ENCODE assay signal across 8 mouse cellular contexts in genomic region chr11:5063561-5064281, GRCm38 (mm10). TPM values are rescaled to one million over a fixed set of nuclear protein-coding genes. Genes with fewer than 3 reads are reported as not detected.
DNase-seq lines count a peak whose midpoint lies in the region; ATAC-seq and TF ChIP-seq lines count a peak whose summit lies in the region.

No protein-coding gene starts in this region.

- WGBS in forebrain, embryonic 16.5 days, result 56% methylated on average over 31 of the region's 31 CpGs
- 56% methylated on average over 29 of the region's 31 CpGs for WGBS in limb, embryonic 13.5 days
- 58% methylated on average over 31 of the region's 31 CpGs for WGBS in neural tube, embryonic 15.5 days

- H3K4me1 ChIP-seq in cortical plate, adult 2 months (ENCODE audit: control insufficient read depth, insufficient read depth, low read length), result no peaks in the 10 kb centered on the region; the same call in 1 of the 2 replicates
- H3K4me1 ChIP-seq in forebrain, embryonic 16.5 days (replicated peaks; ENCODE audit: control insufficient read depth, insufficient read depth, low read length), result peaks cover 44% of the 10 kb centered on the region
- peaks cover 58% of the 10 kb centered on the region for H3K4me1 ChIP-seq in limb, embryonic 13.5 days
- H3K4me1 ChIP-seq in neural tube, embryonic 15.5 days, result peaks cover 59% of the 10 kb centered on the region

- peak overlapping the region; percentile 45 for H3K4me3 ChIP-seq in cortical plate, adult 2 months (ENCODE audit: insufficient read depth, low read length)
- H3K4me3 ChIP-seq in forebrain, embryonic 16.5 days (replicated peaks; ENCODE audit: low read length), result peak overlapping the region; percentile 72
- H3K4me3 ChIP-seq in limb, embryonic 13.5 days, result peak overlapping the region; percentile 76
- peak overlapping the region; percentile 89 for H3K4me3 ChIP-seq in neural tube, embryonic 15.5 days (replicated peaks)

- TF ChIP-seq POLR2A in cortical plate, adult 2 months (IDR thresholded peaks at IDR 0.05; ENCODE audit: extremely low read depth, insufficient read depth, low read length), result no peak

- ATAC-seq in forebrain, embryonic 16.5 days, result no peak
- no peak for ATAC-seq in limb, embryonic 13.5 days (ENCODE audit: low FRiP score, low read depth)
- ATAC-seq in neural tube, embryonic 15.5 days (ENCODE audit: low FRiP score), result no peak

- DNase-seq in kidney, postnatal 10 days, result peak; percentile 46
- no peak for DNase-seq in kidney, postnatal 4 days
- DNase-seq in thymus, postnatal 10 days (ENCODE audit: low spot score in 2 of 2), result no peak
- no peak for DNase-seq in gastrocnemius, postnatal 4 days (ENCODE audit: low spot score in 2 of 2)

- no peak for TF ChIP-seq CTCF in cortical plate, adult 2 months (IDR thresholded peaks at IDR 0.05; ENCODE audit: extremely low read depth, insufficient read depth, low read length)

- peak overlapping the region; percentile 96 for H3K4me2 ChIP-seq in forebrain, embryonic 16.5 days (ENCODE audit: low read length)
- peak overlapping the region; percentile 96 for H3K4me2 ChIP-seq in limb, embryonic 13.5 days (replicated peaks)
- H3K4me2 ChIP-seq in neural tube, embryonic 15.5 days, result peak overlapping the region; percentile 95

- peaks cover 46% of the 10 kb centered on the region for H3K27me3 ChIP-seq in forebrain, embryonic 16.5 days (replicated peaks; ENCODE audit: control insufficient read depth, insufficient read depth, low read length)
- peaks cover 61% of the 10 kb centered on the region for H3K27me3 ChIP-seq in limb, embryonic 13.5 days
- peaks cover 53% of the 10 kb centered on the region for H3K27me3 ChIP-seq in neural tube, embryonic 15.5 days (replicated peaks)

- H3K9me3 ChIP-seq in forebrain, embryonic 16.5 days (ENCODE audit: control insufficient read depth, low read length), result no peaks in the 10 kb centered on the region
- H3K9me3 ChIP-seq in limb, embryonic 13.5 days, result no peaks in the 10 kb centered on the region
- no peaks in the 10 kb centered on the region for H3K9me3 ChIP-seq in neural tube, embryonic 15.5 days (replicated peaks)

- peaks cover 10% of the 10 kb centered on the region for H3K36me3 ChIP-seq in forebrain, embryonic 16.5 days (ENCODE audit: control insufficient read depth, insufficient read depth)
- H3K36me3 ChIP-seq in limb, embryonic 13.5 days, result peaks cover 21% of the 10 kb centered on the region
- peaks cover 12% of the 10 kb centered on the region for H3K36me3 ChIP-seq in neural tube, embryonic 15.5 days

- H3K9ac ChIP-seq in forebrain, embryonic 16.5 days (replicated peaks; ENCODE audit: low read depth, low read length), result no peak overlapping the region; the same call in 1 of the 2 replicates
- H3K9ac ChIP-seq in limb, embryonic 13.5 days, result no peak overlapping the region
- peak overlapping the region; percentile 76; the same call in 1 of the 2 replicates for H3K9ac ChIP-seq in neural tube, embryonic 15.5 days (replicated peaks)

- H3K27ac ChIP-seq in cortical plate, adult 2 months (ENCODE audit: insufficient read depth, low read length), result peak overlapping the region; percentile 10; the same call in 1 of the 2 replicates
- no peak overlapping the region for H3K27ac ChIP-seq in forebrain, embryonic 16.5 days (ENCODE audit: low read length)
- no peak overlapping the region for H3K27ac ChIP-seq in limb, embryonic 13.5 days
- no peak overlapping the region for H3K27ac ChIP-seq in neural tube, embryonic 15.5 days (replicated peaks)

RNA-seq across cellular contexts. Expression of gene Gas2l1, which starts 1.4 kb away (rescaled TPM):
- 91.6 and 98.8 TPM in 2 replicates for polyA plus RNA-seq in cortical plate, adult 2 months (2012; rRNA removed)
- polyA plus RNA-seq in forebrain, embryonic 16.5 days (2015; fragmentation: Nextera tagmentation; extraction: Ambion mirVana), result 17.2 and 18.4 TPM in 2 replicates
- polyA plus RNA-seq in limb, embryonic 13.5 days (2015; fragmentation: Nextera tagmentation; extraction: Ambion mirVana), result 25.5 and 28.4 TPM in 2 replicates
- 25.9 and 26.0 TPM in 2 replicates for polyA plus RNA-seq in neural tube, embryonic 15.5 days (2015; fragmentation: Nextera tagmentation; extraction: Ambion mirVana)
- 10 to 100 TPM; 25.1 to 28.5 TPM for total RNA-seq in gastrocnemius, postnatal 4 days (2021)

RNA-seq across cellular contexts. Expression of gene Rasl10a, which starts 5.8 kb away (rescaled TPM):
- 83.2 and 86.6 TPM in 2 replicates for polyA plus RNA-seq in cortical plate, adult 2 months (2012; rRNA removed)
- 0.45 and 0.76 TPM in 2 replicates for polyA plus RNA-seq in forebrain, embryonic 16.5 days (2015; fragmentation: Nextera tagmentation; extraction: Ambion mirVana)
- 4.2 and 5.2 TPM in 2 replicates for polyA plus RNA-seq in limb, embryonic 13.5 days (2015; fragmentation: Nextera tagmentation; extraction: Ambion mirVana)
- 2.8 and 2.9 TPM in 2 replicates for polyA plus RNA-seq in neural tube, embryonic 15.5 days (2015; fragmentation: Nextera tagmentation; extraction: Ambion mirVana)
- 1 to 10 TPM; 1.9 to 2.8 TPM for total RNA-seq in gastrocnemius, postnatal 4 days (2021)

RNA-seq across cellular contexts. Expression of gene Rhbdd3, which starts 35.0 kb away (rescaled TPM):
- polyA plus RNA-seq in cortical plate, adult 2 months (2012; rRNA removed), result 32.3 and 34.4 TPM in 2 replicates
- polyA plus RNA-seq in forebrain, embryonic 16.5 days (2015; fragmentation: Nextera tagmentation; extraction: Ambion mirVana), result 25.1 and 33.0 TPM in 2 replicates
- 25.1 and 25.9 TPM in 2 replicates for polyA plus RNA-seq in limb, embryonic 13.5 days (2015; fragmentation: Nextera tagmentation; extraction: Ambion mirVana)
- polyA plus RNA-seq in neural tube, embryonic 15.5 days (2015; fragmentation: Nextera tagmentation; extraction: Ambion mirVana), result 40.0 and 41.5 TPM in 2 replicates
- total RNA-seq in gastrocnemius, postnatal 4 days (2021), result 10 to 100 TPM; 25.7 to 25.8 TPM

RNA-seq across cellular contexts. Expression of gene Ewsr1, which starts 35.3 kb away (rescaled TPM):
- polyA plus RNA-seq in cortical plate, adult 2 months (2012; rRNA removed), result 345 and 350 TPM in 2 replicates
- 809 and 814 TPM in 2 replicates for polyA plus RNA-seq in forebrain, embryonic 16.5 days (2015; fragmentation: Nextera tagmentation; extraction: Ambion mirVana)
- 920 and 938 TPM in 2 replicates for polyA plus RNA-seq in limb, embryonic 13.5 days (2015; fragmentation: Nextera tagmentation; extraction: Ambion mirVana)
- 533 and 582 TPM in 2 replicates for polyA plus RNA-seq in neural tube, embryonic 15.5 days (2015; fragmentation: Nextera tagmentation; extraction: Ambion mirVana)
- total RNA-seq in gastrocnemius, postnatal 4 days (2021), result 100 to 1,000 TPM; 205 to 243 TPM

Comparison
In these comparisons a context has a peak if more than half of its experiments do, and no peak if none do; other contexts are left out.
1. RNA of gene Rasl10a, which starts 5.8 kb away (polyA plus RNA-seq): 83.2 to 86.6 TPM in cortical plate, adult 2 months; 4.2 to 5.2 TPM in limb, embryonic 13.5 days, 2.8 to 2.9 TPM in neural tube, embryonic 15.5 days and 0.45 to 0.76 TPM in forebrain, embryonic 16.5 days; every median in the first group is over 10 times any median in the second.
2. Peak in every context shown above with its lines, with median percentiles within 50 percentile points of each other: H3K4me3 ChIP-seq and H3K4me2 ChIP-seq.